Mouse (Mus musculus): ENCODE results near the gene Mrps27. TPM values are rescaled to one million over a fixed set of nuclear protein-coding genes. Genes with fewer than 3 reads are reported as not detected.
"Not testable (repeated sequence)": the region's sequence is repeated elsewhere in the genome, so short reads cannot be mapped to it uniquely, and the experiment has no call there.

The Mrps27 gene
- polyA plus RNA-seq, 1 experiment from 2014 or later: 78.5 TPM

DNA sequence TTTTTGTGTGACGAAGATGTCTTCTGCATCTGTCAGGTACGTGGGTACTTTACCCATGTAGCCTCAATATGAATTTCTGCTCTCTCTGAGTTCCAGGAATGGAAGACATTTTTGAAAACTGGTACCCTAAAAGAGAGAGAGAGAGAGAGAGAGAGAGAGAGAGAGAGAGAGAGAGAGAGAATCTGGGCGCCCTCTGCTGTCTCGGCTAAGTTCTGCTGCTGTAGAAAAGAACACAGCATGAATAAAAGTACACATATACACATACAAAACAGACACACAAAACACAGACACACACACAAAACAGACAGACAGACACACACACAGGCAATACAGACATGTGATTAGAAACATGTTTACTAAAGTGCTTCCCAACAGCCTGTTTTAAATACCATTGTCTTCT lies 27.5 kb upstream of the Mrps27 start:
- no peak overlapping the region for H3K27ac ChIP-seq
- H3K27me3 ChIP-seq: no peaks in the 10 kb centered on the region
- peaks cover 27% of the 10 kb centered on the region for H3K36me3 ChIP-seq
- 53% methylated on average over 4 of the region's 4 CpGs for WGBS
- no peaks in the 10 kb centered on the region for H3K9me3 ChIP-seq (replicated peaks)
- no peaks in the 10 kb centered on the region for H3K4me1 ChIP-seq (replicated peaks)
- no peak overlapping the region for H3K4me3 ChIP-seq
- H3K9ac ChIP-seq: no peak overlapping the region
- H3K4me2 ChIP-seq: no peak overlapping the region
- ATAC-seq (replicated peaks; ENCODE audit: insufficient number of reproducible peaks, insufficient read depth, low FRiP score, low read depth): no peak

DNA sequence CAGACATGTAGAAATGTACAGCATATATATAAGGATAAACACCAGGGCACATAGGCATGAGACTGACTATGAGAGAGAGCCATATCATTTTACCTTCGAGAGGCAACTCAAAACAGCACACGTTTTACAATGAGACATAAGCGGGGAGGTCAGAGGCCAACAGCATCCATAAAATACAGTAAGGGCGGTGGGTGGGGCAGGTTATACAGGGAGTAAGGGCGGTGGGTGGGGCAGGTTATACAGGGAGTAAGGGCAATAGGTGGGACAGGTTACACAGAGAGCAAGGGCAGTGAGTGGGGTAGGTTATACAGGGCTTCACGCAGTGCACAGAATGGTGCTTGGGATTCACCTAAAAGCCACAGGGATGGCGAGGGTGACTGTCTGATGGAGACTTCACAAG lies 24.1 kb upstream of the Mrps27 start:
- no peak overlapping the region for H3K27ac ChIP-seq
- peaks cover 10% of the 10 kb centered on the region for H3K4me1 ChIP-seq (replicated peaks)
- H3K9ac ChIP-seq: no peak overlapping the region
- no peaks in the 10 kb centered on the region for H3K27me3 ChIP-seq
- WGBS: 91% methylated on average over 7 of the region's 7 CpGs
- no peak overlapping the region for H3K4me2 ChIP-seq
- no peaks in the 10 kb centered on the region for H3K9me3 ChIP-seq (replicated peaks)
- H3K4me3 ChIP-seq: no peak overlapping the region
- peaks cover 44% of the 10 kb centered on the region for H3K36me3 ChIP-seq
- ATAC-seq (replicated peaks; ENCODE audit: insufficient number of reproducible peaks, insufficient read depth, low FRiP score, low read depth): no peak

DNA sequence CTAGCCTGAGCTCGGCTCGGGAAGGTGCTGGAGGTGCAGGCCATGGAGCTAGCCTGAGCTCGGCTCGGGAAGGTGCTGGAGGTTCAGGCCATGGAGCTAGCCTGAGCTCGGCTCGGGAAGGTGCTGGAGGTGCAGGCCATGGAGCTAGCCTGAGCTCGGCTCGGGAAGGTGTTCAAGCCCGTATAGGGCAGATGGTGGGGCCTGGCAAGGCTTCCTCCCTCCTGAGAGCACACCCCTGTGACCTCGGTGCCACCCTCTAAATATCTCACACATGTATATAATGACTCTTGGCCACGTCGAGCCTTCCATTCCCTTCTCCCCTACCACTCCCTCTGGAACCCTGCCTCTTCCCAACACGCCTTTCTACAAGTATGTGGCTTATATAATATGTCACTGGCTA lies 21.7 kb upstream of the Mrps27 start:
- H3K4me2 ChIP-seq; H3K27me3 ChIP-seq; ATAC-seq (replicated peaks; ENCODE audit: insufficient number of reproducible peaks, insufficient read depth, low FRiP score, low read depth); H3K4me3 ChIP-seq; H3K9ac ChIP-seq; H3K9me3 ChIP-seq (replicated peaks): not testable (repeated sequence)
- peaks cover 10% of the 10 kb centered on the region for H3K4me1 ChIP-seq (replicated peaks)
- peaks cover 69% of the 10 kb centered on the region for H3K36me3 ChIP-seq
- H3K27ac ChIP-seq: peak overlapping the region; percentile 42; the same call in 1 of the 2 replicates
- WGBS: 87% methylated on average over 13 of the region's 13 CpGs

DNA sequence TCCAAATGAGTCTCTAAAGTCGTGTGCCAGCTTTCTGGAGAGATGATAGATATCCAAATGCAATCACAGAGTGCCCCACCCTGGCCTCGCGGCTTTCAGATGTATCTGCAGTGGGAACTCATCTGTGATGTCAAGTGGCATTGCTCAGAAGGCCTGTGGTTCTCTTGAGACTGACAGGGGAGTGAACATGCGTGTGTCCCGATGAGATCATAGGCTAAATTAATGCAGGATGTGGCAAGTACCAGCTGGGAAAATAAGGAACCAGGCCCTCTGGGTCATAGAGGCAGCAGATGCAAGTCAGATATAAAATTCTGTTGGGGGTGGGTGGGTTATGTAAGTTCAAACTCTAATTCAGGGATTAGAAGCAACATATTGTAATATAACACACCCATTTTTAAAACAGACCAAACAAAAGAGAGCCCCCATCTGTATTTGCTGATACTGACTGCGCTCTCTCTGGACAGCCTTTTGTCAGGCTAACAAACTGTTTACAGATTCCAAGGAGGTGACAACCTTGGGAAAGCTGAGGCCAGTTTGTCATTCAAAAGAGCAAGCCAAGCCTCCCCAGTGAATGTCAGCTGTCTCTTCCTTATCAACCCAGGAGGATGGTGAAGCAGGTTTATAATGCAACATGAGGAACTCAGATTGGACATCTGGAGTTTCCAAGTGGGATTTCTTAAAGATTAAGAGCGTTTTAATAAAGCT lies 20.8 kb upstream of the Mrps27 start:
- peaks cover 77% of the 10 kb centered on the region for H3K36me3 ChIP-seq
- 58% methylated on average over 7 of the region's 7 CpGs for WGBS
- peak overlapping the region; percentile 60 for H3K27ac ChIP-seq
- no peak overlapping the region for H3K4me3 ChIP-seq
- no peaks in the 10 kb centered on the region for H3K27me3 ChIP-seq
- H3K9ac ChIP-seq: no peak overlapping the region
- H3K4me1 ChIP-seq (replicated peaks): peaks cover 10% of the 10 kb centered on the region
- no peaks in the 10 kb centered on the region for H3K9me3 ChIP-seq (replicated peaks)
- H3K4me2 ChIP-seq: no peak overlapping the region
- peak; percentile 66 for ATAC-seq (replicated peaks; ENCODE audit: insufficient number of reproducible peaks, insufficient read depth, low FRiP score, low read depth)

DNA sequence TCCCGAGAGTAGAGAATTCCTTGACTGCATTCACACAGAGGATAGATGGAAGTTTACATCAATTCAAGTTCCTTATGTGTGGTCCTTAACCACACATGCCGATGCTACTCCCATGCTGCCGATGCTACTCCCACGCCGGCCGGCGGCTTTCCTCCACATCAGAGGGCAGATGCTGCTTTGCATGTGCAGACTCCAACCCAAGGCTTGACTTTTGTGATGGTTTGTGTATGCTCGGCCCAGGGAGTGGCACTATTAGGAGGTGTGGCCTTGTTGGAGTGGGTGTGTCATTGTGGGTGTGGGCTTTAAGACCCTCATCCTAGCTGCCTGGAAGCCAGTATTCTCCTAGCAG lies 20.3 kb upstream of the Mrps27 start:
- H3K9ac ChIP-seq; ATAC-seq (replicated peaks; ENCODE audit: insufficient number of reproducible peaks, insufficient read depth, low FRiP score, low read depth); H3K4me2 ChIP-seq; H3K27ac ChIP-seq; H3K27me3 ChIP-seq; H3K9me3 ChIP-seq (replicated peaks); H3K4me3 ChIP-seq: not testable (repeated sequence)
- Histone ChIP-seq H3K36me3 (peaks cover 78% of the 10 kb centered on the region), H3K4me1 (replicated peaks) (peaks cover 10% of the 10 kb centered on the region)
- 89% methylated on average over 8 of the region's 8 CpGs for WGBS

DNA sequence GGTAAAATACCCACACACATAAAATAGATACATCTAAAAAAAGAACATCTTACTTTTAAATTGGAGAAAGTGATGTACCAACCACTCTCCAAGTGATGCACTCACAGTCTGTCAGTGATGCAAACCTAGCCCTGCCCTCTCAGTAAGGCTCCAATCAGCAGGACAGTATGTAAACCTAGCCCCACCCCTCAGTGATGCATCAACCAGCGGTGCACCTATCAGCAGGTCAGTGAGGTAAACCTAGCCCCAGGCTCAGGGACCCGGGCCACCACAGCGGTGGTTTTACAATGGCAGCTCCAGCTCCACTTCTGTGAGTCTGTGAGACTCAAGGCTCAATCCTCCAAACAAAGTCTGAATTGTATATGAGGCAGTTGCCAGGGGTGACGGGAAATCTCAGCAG lies 13.3 kb upstream of the Mrps27 start:
- WGBS: 74% methylated on average over 4 of the region's 4 CpGs
- Histone ChIP-seq H3K27ac (no peak overlapping the region), H3K9me3 (replicated peaks) (no peaks in the 10 kb centered on the region), H3K4me1 (replicated peaks) (no peaks in the 10 kb centered on the region), H3K4me3 (no peak overlapping the region), H3K9ac (no peak overlapping the region), H3K27me3 (no peaks in the 10 kb centered on the region), H3K4me2 (no peak overlapping the region), H3K36me3 (peaks cover 91% of the 10 kb centered on the region)
- no peak for ATAC-seq (replicated peaks; ENCODE audit: insufficient number of reproducible peaks, insufficient read depth, low FRiP score, low read depth)

DNA sequence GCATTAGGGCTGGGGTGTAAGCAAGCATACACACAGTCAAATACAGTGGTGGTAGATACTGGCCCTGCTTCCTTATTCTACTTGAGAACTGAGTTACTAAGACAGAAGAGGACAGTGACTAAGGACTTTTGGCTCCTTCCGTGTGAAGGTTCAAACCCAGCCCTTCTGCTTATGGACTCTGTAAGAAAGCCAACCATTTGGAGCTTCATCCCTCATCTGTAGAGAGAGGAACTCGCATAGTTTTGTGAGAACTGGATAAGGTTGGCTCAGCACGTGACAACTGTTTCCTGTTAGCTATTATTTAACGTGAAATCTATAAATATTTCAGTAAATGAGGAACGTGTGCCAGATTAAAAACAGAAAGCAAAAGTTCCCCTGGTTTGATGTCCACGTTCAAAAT lies 7.1 kb upstream of the Mrps27 start:
- Histone ChIP-seq H3K27ac (no peak overlapping the region), H3K9me3 (replicated peaks) (no peaks in the 10 kb centered on the region), H3K36me3 (peaks cover 85% of the 10 kb centered on the region), H3K4me3 (no peak overlapping the region), H3K4me1 (replicated peaks) (peaks cover 13% of the 10 kb centered on the region), H3K9ac (no peak overlapping the region), H3K4me2 (no peak overlapping the region), H3K27me3 (no peaks in the 10 kb centered on the region)
- no peak for ATAC-seq (replicated peaks; ENCODE audit: insufficient number of reproducible peaks, insufficient read depth, low FRiP score, low read depth)
- WGBS: 71% methylated on average over 6 of the region's 6 CpGs

DNA sequence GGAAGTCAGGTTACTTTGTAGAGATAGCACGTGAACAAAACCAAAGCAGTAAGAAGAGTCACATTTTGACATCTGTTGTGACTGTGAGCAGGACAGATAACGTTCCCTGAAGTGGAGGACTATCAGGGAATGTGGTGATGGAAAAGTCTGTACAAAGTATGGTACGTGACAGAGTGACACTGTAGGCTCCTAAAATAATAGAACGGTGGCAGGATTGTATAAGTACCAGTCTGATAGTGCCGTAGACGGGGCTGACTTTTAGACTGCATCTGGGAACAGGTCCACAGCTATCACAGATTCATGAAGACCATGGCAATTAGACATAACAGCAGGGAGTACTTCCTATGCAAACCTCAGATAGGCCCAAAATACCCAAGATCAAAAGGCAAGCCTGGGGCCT lies 3.1 kb upstream of the Mrps27 start:
- H3K9me3 ChIP-seq (replicated peaks): no peaks in the 10 kb centered on the region
- WGBS: 44% methylated on average over 6 of the region's 6 CpGs
- peaks cover 33% of the 10 kb centered on the region for H3K4me1 ChIP-seq (replicated peaks)
- ATAC-seq (replicated peaks; ENCODE audit: insufficient number of reproducible peaks, insufficient read depth, low FRiP score, low read depth): peak; percentile 62
- peaks cover 56% of the 10 kb centered on the region for H3K36me3 ChIP-seq
- H3K27ac ChIP-seq: peak overlapping the region; percentile 83
- H3K4me2 ChIP-seq: no peak overlapping the region
- H3K27me3 ChIP-seq: no peaks in the 10 kb centered on the region
- H3K4me3 ChIP-seq: no peak overlapping the region
- no peak overlapping the region for H3K9ac ChIP-seq

DNA sequence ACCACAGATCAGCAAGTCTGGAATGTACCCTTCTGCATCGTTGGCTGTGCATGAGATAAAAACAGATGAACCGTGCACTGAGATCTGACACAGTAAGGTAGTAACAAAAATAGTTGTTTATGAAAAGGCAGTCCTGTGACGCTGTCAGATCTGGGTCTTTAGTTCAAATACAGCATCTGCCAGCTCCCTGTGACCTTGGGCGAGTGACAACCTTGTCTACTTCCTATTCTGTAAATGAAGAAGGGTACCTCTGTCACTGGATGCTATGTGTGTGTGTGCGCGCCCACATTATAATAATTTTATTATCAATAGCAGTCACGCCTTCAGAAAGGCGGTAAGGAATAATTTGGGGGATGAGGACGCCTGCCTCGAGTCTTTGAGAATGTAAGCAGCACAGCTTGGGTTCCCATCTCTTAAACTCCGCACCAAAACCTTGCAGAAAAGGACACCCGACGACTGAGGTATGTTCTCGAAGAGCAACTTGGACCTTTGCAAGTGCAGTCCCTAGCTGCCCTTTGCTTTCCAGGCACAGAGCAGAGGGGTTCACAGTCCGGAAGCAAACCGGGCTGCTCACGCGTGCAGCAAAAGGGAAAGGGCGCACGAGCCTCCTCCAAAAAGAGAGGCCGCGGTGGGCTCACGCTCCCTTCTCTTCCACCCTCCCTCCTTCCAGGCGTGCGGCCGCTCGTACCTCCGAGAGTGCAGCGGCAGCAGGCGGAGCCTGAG lies 549 bp upstream of the Mrps27 start:
- no peaks in the 10 kb centered on the region for H3K9me3 ChIP-seq (replicated peaks)
- peak overlapping the region; percentile 69 for H3K4me2 ChIP-seq
- under 1% methylated on average over 30 of the region's 30 CpGs for WGBS
- peak; percentile 52 for ATAC-seq (replicated peaks; ENCODE audit: insufficient number of reproducible peaks, insufficient read depth, low FRiP score, low read depth)
- H3K9ac ChIP-seq: peak overlapping the region; percentile 76
- peak overlapping the region; percentile 86 for H3K27ac ChIP-seq
- H3K36me3 ChIP-seq: peaks cover 40% of the 10 kb centered on the region
- H3K4me3 ChIP-seq: peak overlapping the region; percentile 68
- peaks cover 33% of the 10 kb centered on the region for H3K4me1 ChIP-seq (replicated peaks)
- no peaks in the 10 kb centered on the region for H3K27me3 ChIP-seq

DNA sequence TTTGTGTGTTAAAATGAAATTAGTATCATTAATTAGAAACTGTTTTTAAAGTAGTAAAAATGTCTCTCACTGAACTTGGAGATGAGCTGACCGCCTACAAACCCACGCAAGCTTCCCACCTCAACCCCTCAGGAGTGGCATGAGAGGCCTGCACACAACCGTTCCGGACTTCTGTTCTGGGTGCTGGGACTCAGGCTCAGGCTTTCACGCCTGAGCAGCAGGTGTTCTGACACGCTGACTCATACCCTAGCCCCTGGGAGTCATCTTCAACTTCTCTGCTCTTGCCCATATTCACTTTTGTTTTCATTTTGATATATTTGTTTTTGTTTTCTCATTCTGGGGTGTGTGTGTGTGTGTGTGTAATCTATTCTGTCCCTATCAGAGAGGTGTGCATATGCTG lies 5.4 kb downstream of the Mrps27 start:
- Histone ChIP-seq H3K4me2 (no peak overlapping the region), H3K9me3 (replicated peaks) (no peaks in the 10 kb centered on the region), H3K27ac (no peak overlapping the region), H3K9ac (no peak overlapping the region), H3K4me1 (replicated peaks) (peaks cover 8% of the 10 kb centered on the region), H3K4me3 (no peak overlapping the region), H3K36me3 (peaks cover 20% of the 10 kb centered on the region), H3K27me3 (no peaks in the 10 kb centered on the region)
- 87% methylated on average over 6 of the region's 6 CpGs for WGBS
- no peak for ATAC-seq (replicated peaks; ENCODE audit: insufficient number of reproducible peaks, insufficient read depth, low FRiP score, low read depth)

DNA sequence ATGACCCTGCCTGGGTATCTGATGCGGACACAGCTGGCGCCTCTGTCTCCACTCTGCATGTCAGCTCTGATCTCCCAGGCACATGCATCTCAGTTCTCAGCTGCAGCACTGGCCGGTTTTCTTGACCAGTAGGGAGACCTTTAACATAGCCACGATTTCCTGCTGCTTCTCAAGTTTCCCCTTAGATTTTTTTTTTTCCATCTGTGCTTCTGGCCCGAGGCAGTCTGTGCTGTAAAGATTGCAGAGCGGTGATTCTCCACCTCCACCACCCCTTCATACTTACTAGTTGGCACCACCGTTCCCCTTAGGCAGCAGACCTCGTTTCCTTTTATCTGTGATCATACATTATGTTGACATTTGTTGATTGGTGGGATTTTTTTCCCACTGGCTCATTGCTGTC lies 6.6 kb downstream of the Mrps27 start:
- Histone ChIP-seq H3K36me3 (peaks cover 20% of the 10 kb centered on the region), H3K4me2 (no peak overlapping the region), H3K27me3 (no peaks in the 10 kb centered on the region), H3K27ac (no peak overlapping the region), H3K4me3 (no peak overlapping the region), H3K4me1 (replicated peaks) (no peaks in the 10 kb centered on the region), H3K9me3 (replicated peaks) (no peaks in the 10 kb centered on the region), H3K9ac (no peak overlapping the region)
- 63% methylated on average over 8 of the region's 8 CpGs for WGBS
- no peak for ATAC-seq (replicated peaks; ENCODE audit: insufficient number of reproducible peaks, insufficient read depth, low FRiP score, low read depth)

DNA sequence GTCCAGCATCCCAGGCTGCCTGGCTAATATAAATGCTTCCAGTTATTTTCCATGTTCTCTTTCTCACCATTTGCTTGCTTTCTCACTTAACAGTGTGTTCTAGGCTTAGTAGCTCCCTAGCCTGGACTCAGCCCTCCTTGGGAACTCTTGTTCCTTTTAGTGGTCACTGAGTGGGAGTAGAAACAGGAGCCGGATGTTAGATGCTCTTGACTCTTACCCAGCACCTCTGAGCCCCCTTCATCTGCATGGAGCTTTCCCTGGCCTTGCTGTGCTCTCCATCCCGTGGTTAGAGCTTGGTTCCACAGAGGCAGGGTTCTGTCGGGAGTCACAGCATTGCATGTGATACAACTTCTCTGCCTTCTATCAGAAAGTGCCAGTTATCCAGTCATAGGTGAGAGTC lies 7.0 kb downstream of the Mrps27 start:
- Histone ChIP-seq H3K9ac (no peak overlapping the region), H3K4me2 (no peak overlapping the region), H3K4me3 (no peak overlapping the region), H3K9me3 (replicated peaks) (no peaks in the 10 kb centered on the region), H3K36me3 (peaks cover 20% of the 10 kb centered on the region), H3K27me3 (no peaks in the 10 kb centered on the region), H3K27ac (no peak overlapping the region), H3K4me1 (replicated peaks) (no peaks in the 10 kb centered on the region)
- WGBS: 82% methylated on average over 3 of the region's 3 CpGs
- no peak for ATAC-seq (replicated peaks; ENCODE audit: insufficient number of reproducible peaks, insufficient read depth, low FRiP score, low read depth)

Data from heart, embryonic 15.5 days (tissue).